Mouse (Mus musculus) lung, adult 2 months (tissue): ENCODE data around the gene Il3ra.

Experiments used
- CTCF ChIP-seq: fragments of 200-500 bp; IDR thresholded peaks from 2 replicates; pipeline ENCODE4 v1.5.1; 2011; ENCODE audit warnings: mild to moderate bottlenecking, low read length, control low read depth; ENCODE audit not compliant: insufficient read depth
- POLR2A ChIP-seq: fragments of 200-500 bp; IDR thresholded peaks from 2 replicates; pipeline ENCODE4 v1.6.1; 2011; ENCODE audit warnings: low read depth, mild to moderate bottlenecking, control low read depth, low read length, borderline replicate concordance; ENCODE audit errors: extremely low read depth

DNA sequence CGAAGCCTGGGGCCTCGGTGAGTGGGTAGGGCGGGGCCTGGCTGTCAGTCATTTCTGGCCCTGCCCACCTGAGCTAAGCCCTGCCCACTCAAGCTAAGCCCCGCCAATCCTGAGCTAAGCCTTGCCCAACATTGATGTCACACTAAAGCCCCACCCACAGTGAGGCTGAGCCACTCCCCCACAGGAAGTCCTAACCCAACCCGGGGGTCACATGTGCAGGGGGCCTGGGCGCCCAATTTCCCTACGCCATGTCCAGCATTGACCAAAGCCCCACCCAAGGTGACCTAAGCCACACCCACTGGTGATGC, 5.0 kb downstream of the Il3ra start:
- TF ChIP-seq CTCF, result no peak
- no peak for TF ChIP-seq POLR2A
